Mouse (Mus musculus) myocyte (in vitro differentiated cells): ENCODE results near the gene Mad1l1.

Experiments
- CEBPB ChIP-seq: IDR thresholded peaks from 2 replicates; pipeline ENCODE4 v1.6.1; 2011; ENCODE audit warnings: mild to moderate bottlenecking, moderate library complexity; ENCODE audit not compliant: poor library complexity, insufficient read depth, severe bottlenecking
- REST ChIP-seq: IDR thresholded peaks from one replicate; pipeline ENCODE4 v1.6.1; 2011; ENCODE audit warnings: mild to moderate bottlenecking, control low read depth, moderate library complexity; ENCODE audit not compliant: insufficient read depth, insufficient read length
- SRF ChIP-seq: IDR thresholded peaks from one replicate; pipeline ENCODE4 v1.6.1; 2011; ENCODE audit warnings: low read depth; ENCODE audit not compliant: control insufficient read depth, insufficient read length

- TF ChIP-seq CEBPB (no peak), SRF (no peak), REST (no peak)
Measured at GRCm38 (mm10) chr5:140202451-140202850, 118.9 kb downstream of the Mad1l1 start.
